Comparison of ENCODE assay signal across 8 mouse cellular contexts in the genomic region with DNA sequence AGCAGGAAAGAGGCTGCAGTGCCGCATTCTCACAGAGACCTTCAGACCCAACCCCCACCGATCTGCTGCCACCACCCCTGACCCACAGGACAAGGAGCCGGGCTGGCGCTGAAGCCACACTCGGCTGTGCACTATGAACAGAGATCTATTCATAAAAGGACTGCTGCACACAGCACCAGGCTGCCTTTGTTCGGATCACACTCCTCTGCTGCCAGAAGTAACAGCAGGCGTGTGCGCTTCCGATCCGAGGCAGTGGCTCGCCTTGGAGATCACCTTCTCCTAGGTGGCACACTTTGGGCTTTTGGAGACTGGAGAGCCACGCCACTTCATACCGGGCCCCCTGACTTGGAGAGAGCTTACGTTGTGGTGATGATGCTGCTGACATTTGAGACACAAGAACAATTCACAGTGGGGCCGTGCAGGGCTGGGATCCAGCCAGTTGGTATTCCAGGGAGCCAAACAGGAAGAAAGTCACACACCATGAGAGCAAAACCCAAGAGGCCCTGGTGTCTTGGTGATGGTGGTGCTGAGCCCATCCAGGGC. TPM values are rescaled to one million over a fixed set of nuclear protein-coding genes. Genes with fewer than 3 reads are reported as not detected.
A peak's percentile ranks its signal among the peaks of the same experiment; 100 is the strongest.
DNase-seq lines count a peak whose midpoint lies in the region; ATAC-seq and TF ChIP-seq lines count a peak whose summit lies in the region.

No protein-coding gene starts in this region.

- DNase-seq in kidney, adult 11 months = no peak
- peak; percentile 85 for DNase-seq in brain, adult 2 months (ENCODE audit: low read depth, low spot score)
- no peak for DNase-seq in heart, postnatal 0 days (ENCODE audit: low spot score)
- DNase-seq in urinary bladder, postnatal 14 days (ENCODE audit: low spot score) = no peak
- DNase-seq in kidney, adult 2 months = no peak
- DNase-seq in adrenal gland, postnatal 25 days = no peak

- peak; percentile 17; the same call in 1 of the 2 replicates for ATAC-seq in kidney, embryonic 16.5 days (ENCODE audit: low FRiP score, low TSS enrichment)
- ATAC-seq in heart, postnatal 0 days (ENCODE audit: insufficient read depth, low read depth) = no peak
- peak; percentile 77 for ATAC-seq in midbrain, embryonic 13.5 days

- no peaks in the 10 kb centered on the region for H3K36me3 ChIP-seq in kidney, embryonic 16.5 days (ENCODE audit: insufficient read depth, low read length)
- H3K36me3 ChIP-seq in heart, postnatal 0 days (replicated peaks; ENCODE audit: control insufficient read depth, insufficient read depth, low read length) = no peaks in the 10 kb centered on the region
- no peaks in the 10 kb centered on the region for H3K36me3 ChIP-seq in midbrain, embryonic 13.5 days
- no peaks in the 10 kb centered on the region for H3K36me3 ChIP-seq in kidney, adult 2 months (ENCODE audit: control insufficient read depth, insufficient read depth, low read length)

- H3K27me3 ChIP-seq in kidney, embryonic 16.5 days (ENCODE audit: insufficient read depth, low read length) = no peaks in the 10 kb centered on the region
- peaks cover 15% of the 10 kb centered on the region; the same call in 1 of the 2 replicates for H3K27me3 ChIP-seq in heart, postnatal 0 days (ENCODE audit: control insufficient read depth, insufficient read depth, low read length)
- H3K27me3 ChIP-seq in midbrain, embryonic 13.5 days = peaks cover 9% of the 10 kb centered on the region
- H3K27me3 ChIP-seq in kidney, adult 2 months (replicated peaks; ENCODE audit: control insufficient read depth, insufficient read depth, low read length) = no peaks in the 10 kb centered on the region

- no peaks in the 10 kb centered on the region for H3K9me3 ChIP-seq in kidney, embryonic 16.5 days (ENCODE audit: low read length)
- H3K9me3 ChIP-seq in heart, postnatal 0 days (replicated peaks; ENCODE audit: control insufficient read depth, low read length) = no peaks in the 10 kb centered on the region
- no peaks in the 10 kb centered on the region for H3K9me3 ChIP-seq in midbrain, embryonic 13.5 days

- H3K4me2 ChIP-seq in kidney, embryonic 16.5 days (replicated peaks; ENCODE audit: low read depth, low read length) = peak overlapping the region; percentile 3; the same call in 1 of the 2 replicates
- peak overlapping the region; percentile 25 for H3K4me2 ChIP-seq in heart, postnatal 0 days (ENCODE audit: low read depth, low read length)
- peak overlapping the region; percentile 43 for H3K4me2 ChIP-seq in midbrain, embryonic 13.5 days (replicated peaks)

- peaks cover 65% of the 10 kb centered on the region for H3K4me1 ChIP-seq in kidney, embryonic 16.5 days (ENCODE audit: insufficient read depth, low read length)
- peaks cover 41% of the 10 kb centered on the region for H3K4me1 ChIP-seq in heart, postnatal 0 days (ENCODE audit: control insufficient read depth, insufficient read depth)
- peaks cover 53% of the 10 kb centered on the region for H3K4me1 ChIP-seq in midbrain, embryonic 13.5 days (replicated peaks)
- H3K4me1 ChIP-seq in kidney, adult 2 months (ENCODE audit: control insufficient read depth, insufficient read depth, low read length) = peaks cover 23% of the 10 kb centered on the region

- 32% methylated on average over 15 of the region's 15 CpGs for WGBS in kidney, embryonic 16.5 days
- 18% methylated on average over 15 of the region's 15 CpGs for WGBS in heart, postnatal 0 days
- WGBS in midbrain, embryonic 13.5 days = 4% methylated on average over 15 of the region's 15 CpGs
- 53% methylated on average over 15 of the region's 15 CpGs for WGBS in kidney, adult 2 months

- TF ChIP-seq POLR2A in kidney, adult 2 months (IDR thresholded peaks at IDR 0.05; ENCODE audit: low read depth, low read length) = no peak

- no peak overlapping the region for H3K4me3 ChIP-seq in kidney, embryonic 16.5 days (ENCODE audit: low read length)
- no peak overlapping the region for H3K4me3 ChIP-seq in heart, postnatal 0 days (ENCODE audit: low read depth, low read length)
- no peak overlapping the region; the same call in 1 of the 2 replicates for H3K4me3 ChIP-seq in midbrain, embryonic 13.5 days (replicated peaks)
- H3K4me3 ChIP-seq in kidney, adult 2 months (ENCODE audit: insufficient read depth, low read depth, low read length) = no peak overlapping the region

- H3K27ac ChIP-seq in kidney, embryonic 16.5 days (ENCODE audit: low read length) = peak overlapping the region; percentile 90
- H3K27ac ChIP-seq in heart, postnatal 0 days (ENCODE audit: low read depth) = no peak overlapping the region
- 0 out of 2 replicates have a peak overlapping the region, but pooled peaks have one; percentile 19 for H3K27ac ChIP-seq in midbrain, embryonic 13.5 days
- H3K27ac ChIP-seq in kidney, adult 2 months (ENCODE audit: insufficient read depth, low read depth, low read length) = no peak overlapping the region

- TF ChIP-seq EP300 in heart, postnatal 0 days (IDR thresholded peaks at IDR 0.05; ENCODE audit: low read depth) = no peak

- peak overlapping the region; percentile 49; the same call in 1 of the 2 replicates for H3K9ac ChIP-seq in kidney, embryonic 16.5 days (replicated peaks; ENCODE audit: low read length)
- H3K9ac ChIP-seq in heart, postnatal 0 days (replicated peaks; ENCODE audit: low read depth, low read length) = no peak overlapping the region
- 0 out of 2 replicates have a peak overlapping the region, but pooled peaks have one; percentile 15 for H3K9ac ChIP-seq in midbrain, embryonic 13.5 days (replicated peaks)

- TF ChIP-seq CTCF in heart, postnatal 0 days (IDR thresholded peaks at IDR 0.05; ENCODE audit: low read depth) = no peak
- no peak for TF ChIP-seq CTCF in kidney, adult 2 months (conservative IDR thresholded peaks at IDR 0.05; ENCODE audit: insufficient read depth, insufficient read length, low read depth, low read length)

RNA-seq across cellular contexts. Expression of gene Irs2, which starts 47.9 kb away (rescaled TPM):
- polyA plus RNA-seq in kidney, embryonic 16.5 days (2015; fragmentation: Nextera tagmentation; extraction: Ambion mirVana) = 4.1 and 4.8 TPM in 2 replicates
- 39.3 and 53.4 TPM in 2 replicates for total RNA-seq in heart, postnatal 0 days (2014; rRNA removed; ENCODE audit: low replicate concordance)
- 1.6 and 2.0 TPM in 2 replicates for polyA plus RNA-seq in heart, postnatal 0 days (2015; fragmentation: Nextera tagmentation; extraction: Ambion mirVana)
- 5.6 and 5.9 TPM in 2 replicates for polyA plus RNA-seq in midbrain, embryonic 13.5 days (2015; fragmentation: Nextera tagmentation; extraction: Ambion mirVana)
- 10.4 and 10.5 TPM in 2 replicates for polyA plus RNA-seq in kidney, adult 2 months (2012; rRNA removed)
- 22.1 and 23.0 TPM in 2 replicates for total RNA-seq in adrenal gland, postnatal 25 days (2021)

Comparison
In these comparisons a context has a peak if more than half of its experiments do, and no peak if none do; other contexts are left out.
1. H3K27ac ChIP-seq: peak in kidney, embryonic 16.5 days (single experiment) and midbrain, embryonic 13.5 days (single experiment); none in heart, postnatal 0 days (single experiment) and kidney, adult 2 months (single experiment).
2. Peak in every context shown above with its lines, with median percentiles within 50 percentile points of each other: H3K4me2 ChIP-seq.